Mouse (Mus musculus) MEL (cell line): ENCODE data around the gene Coro7. TPM values are rescaled to one million over a fixed set of nuclear protein-coding genes. Genes with fewer than 3 reads are reported as not detected.

Experiments
- DNase-seq: peaks from one replicate; pipeline ENCODE4 v3.0.0; 2011; ENCODE audit warnings: low read depth, low spot score
- H3K27ac ChIP-seq: 2 replicates; pipeline ENCODE4 v1.5.1; 2012; ENCODE audit warnings: low read depth, mild to moderate bottlenecking, control low read depth, low read length, moderate library complexity; ENCODE audit not compliant: control insufficient read depth
- H3K27me3 ChIP-seq, 2 experiments: fragments of 150-350 bp in 1 of 2; sonication (generic) in 1 of 2; 2 replicates each; pipeline ENCODE4 v1.6.1; 2012; ENCODE audit warnings: low read length in 2 of 2, mild to moderate bottlenecking in 2 of 2, improper control_type of control experiment in 1 of 2, moderate library complexity in 1 of 2; ENCODE audit not compliant: insufficient read depth in 2 of 2, control insufficient read depth in 1 of 2
- H3K36me3 ChIP-seq, 2 experiments: 2 replicates each; pipeline ENCODE4 v1.6.1; 2012 to 2014; ENCODE audit warnings: low read length in 2 of 2, improper control_type of control experiment in 1 of 2, inconsistent platforms in 1 of 2, mild to moderate bottlenecking in 1 of 2; ENCODE audit not compliant: insufficient read depth in 2 of 2, control insufficient read depth in 1 of 2
- H3K4me1 ChIP-seq, 2 experiments: fragments of 150-350 bp in 1 of 2; sonication (generic) in 1 of 2; 2 replicates each; pipeline ENCODE4 v1.6.1; 2012; ENCODE audit warnings: low read length in 2 of 2, improper control_type of control experiment in 1 of 2, mild to moderate bottlenecking in 1 of 2; ENCODE audit not compliant: insufficient read depth in 2 of 2, control insufficient read depth in 1 of 2
- H3K4me3 ChIP-seq, 2 experiments: fragments of 150-350 bp in 1 of 2; sonication (generic) in 1 of 2; 2 replicates each; pipeline ENCODE4 v1.5.1; 2012; ENCODE audit warnings: low read depth in 2 of 2, low read length in 2 of 2, mild to moderate bottlenecking in 2 of 2, moderate library complexity in 2 of 2, control low read depth in 1 of 2, improper control_type of control experiment in 1 of 2; ENCODE audit not compliant: control insufficient read depth in 1 of 2, insufficient read depth in 1 of 2
- H3K79me2 ChIP-seq: 2 replicates; pipeline ENCODE4 v1.6.1; 2012; ENCODE audit warnings: mild to moderate bottlenecking, low read length, moderate library complexity; ENCODE audit not compliant: control insufficient read depth, poor library complexity, insufficient read depth
- H3K9ac ChIP-seq: 2 replicates; pipeline ENCODE4 v1.6.1; 2012; ENCODE audit warnings: low read depth, mild to moderate bottlenecking, control low read depth, low read length, moderate library complexity; ENCODE audit not compliant: control insufficient read depth, poor library complexity, severe bottlenecking
- H3K9me3 ChIP-seq: fragments of 150-350 bp; sonication (generic); replicated peaks from 2 replicates; pipeline ENCODE4 v1.6.1; 2012; ENCODE audit warnings: mild to moderate bottlenecking, low read length, improper control_type of control experiment, moderate library complexity; ENCODE audit not compliant: insufficient read depth
- CTCF ChIP-seq, 3 experiments: IDR thresholded peaks in 2 of 3; conservative IDR thresholded peaks in 1 of 3; 2 replicates each; pipeline ENCODE4 v1.5.1; 2011 to 2012; ENCODE audit warnings: low read length in 3 of 3, low read depth in 2 of 3, mild to moderate bottlenecking in 2 of 3, improper control_type of control experiment in 1 of 3, inconsistent platforms in 1 of 3, mixed read lengths in 1 of 3, moderate library complexity in 1 of 3; ENCODE audit not compliant: control insufficient read depth in 1 of 3, insufficient read depth in 1 of 3, poor library complexity in 1 of 3, severe bottlenecking in 1 of 3
- HCFC1 ChIP-seq: IDR thresholded peaks from 2 replicates; pipeline ENCODE4 v1.6.1; 2012; ENCODE audit warnings: low read depth, mild to moderate bottlenecking, inconsistent platforms, low read length, improper control_type of control experiment, moderate library complexity
- JUND ChIP-seq: IDR thresholded peaks from 2 replicates; pipeline ENCODE4 v1.6.1; 2011; ENCODE audit warnings: low read depth, mild to moderate bottlenecking, improper control_type of control experiment, low read length
- KAT2A ChIP-seq: conservative IDR thresholded peaks from 2 replicates; pipeline ENCODE4 v1.6.1; 2012; ENCODE audit warnings: low read depth, low read length, improper control_type of control experiment, inconsistent platforms
- MAX ChIP-seq: IDR thresholded peaks from 2 replicates; pipeline ENCODE4 v1.6.1; 2011; ENCODE audit warnings: low read length, improper control_type of control experiment
- MXI1 ChIP-seq: IDR thresholded peaks from 2 replicates; pipeline ENCODE4 v1.6.1; 2011; ENCODE audit warnings: mild to moderate bottlenecking, low read depth, low read length, improper control_type of control experiment
- MYC ChIP-seq: IDR thresholded peaks from 2 replicates; pipeline ENCODE4 v1.6.1; 2011; ENCODE audit warnings: low read depth, mild to moderate bottlenecking, low read length, improper control_type of control experiment, moderate library complexity
- NRF1 ChIP-seq: IDR thresholded peaks from 2 replicates; pipeline ENCODE4 v1.6.1; 2014; ENCODE audit warnings: low read depth, mild to moderate bottlenecking, inconsistent platforms, low read length, improper control_type of control experiment, moderate library complexity; ENCODE audit not compliant: poor library complexity, insufficient read depth, severe bottlenecking
- POLR2A ChIP-seq, 2 experiments: IDR thresholded peaks; 2 replicates each; pipeline ENCODE4 v1.6.1; 2011 to 2012; ENCODE audit warnings: low read length in 2 of 2, mild to moderate bottlenecking in 2 of 2, control low read depth in 1 of 2, improper control_type of control experiment in 1 of 2, low read depth in 1 of 2, moderate library complexity in 1 of 2; ENCODE audit not compliant: control insufficient read depth in 1 of 2, insufficient read depth in 1 of 2, poor library complexity in 1 of 2
- POLR2AphosphoS5 ChIP-seq: IDR thresholded peaks from 2 replicates; pipeline ENCODE4 v1.6.1; 2012; ENCODE audit warnings: low read depth, borderline replicate concordance, mild to moderate bottlenecking, inconsistent platforms, low read length, moderate library complexity, mixed read lengths
- RAD21 ChIP-seq: IDR thresholded peaks from 2 replicates; pipeline ENCODE4 v1.6.1; 2011; ENCODE audit warnings: mild to moderate bottlenecking, low read depth, low read length, improper control_type of control experiment
- RCOR1 ChIP-seq: IDR thresholded peaks from 2 replicates; pipeline ENCODE4 v1.6.1; 2012; ENCODE audit warnings: low read depth, mild to moderate bottlenecking, inconsistent platforms, low read length, improper control_type of control experiment
- TBP ChIP-seq: IDR thresholded peaks from 2 replicates; pipeline ENCODE4 v1.8.0; 2011; ENCODE audit warnings: low read depth, low read length, improper control_type of control experiment
- UBTF ChIP-seq: IDR thresholded peaks from 2 replicates; pipeline ENCODE4 v1.6.1; 2012; ENCODE audit warnings: low read depth, mild to moderate bottlenecking, inconsistent platforms, low read length, improper control_type of control experiment, moderate library complexity, borderline replicate concordance; ENCODE audit not compliant: insufficient read depth
- ZNF384 ChIP-seq: IDR thresholded peaks from 2 replicates; pipeline ENCODE4 v1.6.1; 2012; ENCODE audit warnings: low read depth, mild to moderate bottlenecking, inconsistent platforms, low read length, improper control_type of control experiment
- polyA plus RNA-seq, 2 experiments: library from polyadenylated mRNA; stranded (reverse) in 1 of 2; unstranded in 1 of 2; fragments of >175 nt in 1 of 2; fragments of >200 nt in 1 of 2; gene quantifications; 2 replicates each; pipeline versions ENCODE4 v1.2.1 to v1.2.4; 2012; ENCODE audit warnings: low replicate concordance in 2 of 2, low read depth in 1 of 2; ENCODE audit not compliant: insufficient read length in 2 of 2, insufficient read depth in 1 of 2, missing spikeins in 1 of 2
- total RNA-seq: library from RNA; depleted of rRNA; stranded (reverse); fragments of 300-350 nt; gene quantifications from 2 replicates; pipeline ENCODE4 v1.2.3, GENCODE M21; 2012

Coro7 gene
- total and polyA plus RNA-seq, 3 experiments: 9.8 to 38.3 TPM; not detected in 1

- peaks cover 7 to 15% of the 10 kb centered on the region in 2 experiments for H3K4me1 ChIP-seq
- H3K9ac ChIP-seq: peak overlapping the region; percentile 16; the same call in 1 of the 2 replicates
These were observed 47.9 kb upstream of the Coro7 start for GRCm38 (mm10) chr16:4727526-4727925.

GRCm38 (mm10) chr16:4726528-4727128, 47.1 kb upstream of the Coro7 start:
- H3K36me3 ChIP-seq: peaks cover 0 to 29% of the 10 kb centered on the region in 2 experiments; a peak in 2 of 4 replicates
- H3K79me2 ChIP-seq: peaks cover 27% of the 10 kb centered on the region
- H3K27me3 ChIP-seq: no peaks in the 10 kb centered on the region
- no peak for TF ChIP-seq NRF1
- TF ChIP-seq POLR2A (IDR thresholded peaks at IDR 0.05; ENCODE audit: control insufficient read depth in 1 of 2, insufficient read depth in 1 of 2, low read depth in 1 of 2, low read length in 2 of 2, poor library complexity in 1 of 2): 0 out of 4 replicates have a peak, but pooled peaks of 1 of the 2 experiments have one; percentile 36
- TF ChIP-seq, all 39 proteins: peak for 1
- no peak for DNase-seq
- Histone ChIP-seq H3K9ac (peak overlapping the region; percentile 94), H3K9me3 (no peaks in the 10 kb centered on the region), H3K4me3 (peak overlapping the region; percentile 79 to 95), H3K27ac (peak overlapping the region; percentile 41), H3K4me1 (peaks cover 7 to 17% of the 10 kb centered on the region in 2 experiments)

More at GRCm38 (mm10) chr16:4727526-4727925, 47.9 kb upstream of the Coro7 start:
- TF ChIP-seq CTCF (IDR thresholded peaks at IDR 0.05 in 2 of 3, conservative IDR thresholded peaks at IDR 0.05 in 1 of 3; ENCODE audit: control insufficient read depth in 1 of 3, insufficient read depth in 1 of 3, low read depth in 2 of 3, low read length in 3 of 3, poor library complexity in 1 of 3, severe bottlenecking in 1 of 3) (no peak), POLR2AphosphoS5 (no peak), MXI1 (no peak), ZNF384 (no peak), RCOR1 (no peak), UBTF (no peak), TBP (no peak), KAT2A (no peak), JUND (no peak), RAD21 (no peak), MAX (no peak), MYC (no peak), HCFC1 (no peak)
- Histone ChIP-seq H3K9me3 (no peaks in the 10 kb centered on the region), H3K79me2 (peaks cover 29% of the 10 kb centered on the region), H3K27ac (no peak overlapping the region), H3K4me3 (no peak overlapping the region; a peak in 1 of 4 replicates), H3K36me3 (peaks cover 0 to 27% of the 10 kb centered on the region in 2 experiments; a peak in 3 of 4 replicates), H3K27me3 (no peaks in the 10 kb centered on the region)
- no peak for DNase-seq
